ENCODE assay signal across 8 mouse cellular contexts in the genomic region with DNA sequence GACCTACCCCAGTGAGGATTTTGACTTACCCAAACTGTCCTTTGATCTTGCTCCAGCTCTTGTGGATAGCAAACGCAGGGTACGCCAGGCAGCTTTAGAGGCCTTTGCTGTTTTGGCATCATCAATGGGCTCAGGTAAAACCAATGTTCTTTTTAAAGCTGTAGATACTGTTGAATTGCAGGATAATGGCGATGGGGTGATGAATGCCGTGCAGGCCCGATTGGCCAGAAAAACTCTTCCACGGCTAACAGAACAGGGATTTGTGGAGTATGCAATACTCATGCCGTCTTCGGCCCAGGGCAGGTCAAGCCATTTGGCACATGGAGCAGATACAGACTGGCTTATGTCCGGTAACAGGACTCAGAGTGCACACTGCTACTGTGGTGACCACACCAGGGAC. TPM values are rescaled to one million over a fixed set of nuclear protein-coding genes. Genes with fewer than 3 reads are reported as not detected.
DNase-seq lines count a peak whose midpoint lies in the region; ATAC-seq and TF ChIP-seq lines count a peak whose summit lies in the region.

No protein-coding gene starts in this region.

- no peak overlapping the region for H3K27ac ChIP-seq in heart, embryonic 11.5 days (ENCODE audit: low read depth, low read length)
- no peak overlapping the region for H3K27ac ChIP-seq in kidney, postnatal 0 days

- 1% methylated on average over 9 of the region's 9 CpGs for WGBS in heart, embryonic 11.5 days (ENCODE audit: insufficient replicate concordance)
- WGBS in kidney, postnatal 0 days, result under 1% methylated on average over 9 of the region's 9 CpGs

- H3K27me3 ChIP-seq in megakaryocyte, embryonic 14.5 days (replicated peaks), result no peaks in the 10 kb centered on the region
- H3K27me3 ChIP-seq in heart, embryonic 11.5 days (ENCODE audit: control insufficient read depth, insufficient read depth, low read length), result no peaks in the 10 kb centered on the region
- no peaks in the 10 kb centered on the region for H3K27me3 ChIP-seq in kidney, postnatal 0 days (ENCODE audit: insufficient read depth, low read length)

- peak overlapping the region; percentile 92 for H3K9ac ChIP-seq in heart, embryonic 11.5 days (ENCODE audit: low read depth, low read length)
- peak overlapping the region; percentile 93 for H3K9ac ChIP-seq in kidney, postnatal 0 days (ENCODE audit: low read depth, low read length)

- H3K36me3 ChIP-seq in megakaryocyte, embryonic 14.5 days (replicated peaks; ENCODE audit: low read length), result peaks cover 14% of the 10 kb centered on the region
- no peaks in the 10 kb centered on the region for H3K36me3 ChIP-seq in heart, embryonic 11.5 days (ENCODE audit: control insufficient read depth, insufficient read depth, low read length)
- H3K36me3 ChIP-seq in kidney, postnatal 0 days (ENCODE audit: insufficient read depth, low read length), result no peaks in the 10 kb centered on the region; the same call in 1 of the 2 replicates

- peaks cover 46% of the 10 kb centered on the region for H3K4me1 ChIP-seq in megakaryocyte, embryonic 14.5 days
- H3K4me1 ChIP-seq in heart, embryonic 11.5 days (ENCODE audit: control insufficient read depth, insufficient read depth, low read length), result peaks cover 5% of the 10 kb centered on the region; the same call in 1 of the 2 replicates
- H3K4me1 ChIP-seq in kidney, postnatal 0 days (replicated peaks; ENCODE audit: insufficient read depth, low read length), result peaks cover 11% of the 10 kb centered on the region; the same call in 1 of the 2 replicates

- no peak for TF ChIP-seq CTCF in kidney, postnatal 0 days (IDR thresholded peaks at IDR 0.05; ENCODE audit: low read depth)

- H3K4me2 ChIP-seq in heart, embryonic 11.5 days, result peak overlapping the region; percentile 97
- H3K4me2 ChIP-seq in kidney, postnatal 0 days (ENCODE audit: low read length), result peak overlapping the region; percentile 95

- H3K9me3 ChIP-seq in megakaryocyte, embryonic 14.5 days, result no peaks in the 10 kb centered on the region
- H3K9me3 ChIP-seq in heart, embryonic 11.5 days (replicated peaks; ENCODE audit: control insufficient read depth, low read length), result no peaks in the 10 kb centered on the region
- no peaks in the 10 kb centered on the region for H3K9me3 ChIP-seq in kidney, postnatal 0 days (replicated peaks; ENCODE audit: low read length)

- no peak for ATAC-seq in megakaryocyte, adult 5-6 weeks (ENCODE audit: poor library complexity, severe bottlenecking)
- ATAC-seq in heart, embryonic 11.5 days (replicated peaks; ENCODE audit: insufficient number of reproducible peaks, low FRiP score, low TSS enrichment), result no peak
- ATAC-seq in kidney, postnatal 0 days (replicated peaks; ENCODE audit: low FRiP score, low read depth), result no peak

- peak; percentile 21 for DNase-seq in c-Kit-positive CD71-positive TER-119-positive erythroid progenitor cells, embryonic 14.5 days (ENCODE audit: low spot score)
- DNase-seq in kidney, postnatal 0 days (ENCODE audit: low spot score), result no peak
- peak; percentile 6 to 25 for DNase-seq in lung, postnatal 4 days
- DNase-seq in T-cell, adult 2 months (ENCODE audit: low spot score), result no peak
- DNase-seq in ovary, adult 18-20 months (ENCODE audit: low spot score), result no peak

- H3K4me3 ChIP-seq in megakaryocyte, embryonic 14.5 days (replicated peaks), result peak overlapping the region; percentile 94
- H3K4me3 ChIP-seq in heart, embryonic 11.5 days (ENCODE audit: low read depth, low read length), result peak overlapping the region; percentile 91
- H3K4me3 ChIP-seq in kidney, postnatal 0 days (replicated peaks; ENCODE audit: low read depth, low read length), result peak overlapping the region; percentile 87

RNA-seq across cellular contexts. Expression of a gene that starts 1.9 kb away (rescaled TPM):
- 1.2 and 4.4 TPM in 2 replicates for polyA plus RNA-seq in megakaryocyte, embryonic 14.5 days (2012; ENCODE audit: insufficient read depth, low replicate concordance)
- 17.7 and 18.7 TPM in 2 replicates for total RNA-seq in megakaryocyte, adult 5-6 weeks (2015)
- 24.0 and 24.7 TPM in 2 replicates for total RNA-seq in megakaryocyte, adult 5-6 weeks (2017)
- 21.5 and 22.4 TPM in 2 replicates for polyA plus RNA-seq in heart, embryonic 11.5 days (2014; fragmentation: Nextera tagmentation; extraction: Ambion mirVana)
- 20.9 and 23.6 TPM in 2 replicates for polyA plus RNA-seq in kidney, postnatal 0 days (2015; fragmentation: Nextera tagmentation; extraction: Ambion mirVana)

RNA-seq across cellular contexts. Expression of a gene that starts 2.1 kb away (rescaled TPM):
- 0.25 and 0.27 TPM in 2 replicates for polyA plus RNA-seq in megakaryocyte, embryonic 14.5 days (2012; ENCODE audit: insufficient read depth, low replicate concordance)
- 16.5 and 19.8 TPM in 2 replicates for total RNA-seq in megakaryocyte, adult 5-6 weeks (2015)
- 14.5 and 17.5 TPM in 2 replicates for total RNA-seq in megakaryocyte, adult 5-6 weeks (2017)
- 9.3 and 12.2 TPM in 2 replicates for polyA plus RNA-seq in heart, embryonic 11.5 days (2014; fragmentation: Nextera tagmentation; extraction: Ambion mirVana)
- 10.8 and 11.1 TPM in 2 replicates for polyA plus RNA-seq in kidney, postnatal 0 days (2015; fragmentation: Nextera tagmentation; extraction: Ambion mirVana)

RNA-seq across cellular contexts. Expression of a gene that starts 49.8 kb away (rescaled TPM):
- 0.10 TPM in 1 of 2 replicates, not detected in the other for polyA plus RNA-seq in megakaryocyte, embryonic 14.5 days (2012; ENCODE audit: insufficient read depth, low replicate concordance)
- total RNA-seq in megakaryocyte, adult 5-6 weeks (2015), result 1.7 and 3.1 TPM in 2 replicates
- 0.69 and 1.9 TPM in 2 replicates for total RNA-seq in megakaryocyte, adult 5-6 weeks (2017)
- 0.70 and 1.3 TPM in 2 replicates for polyA plus RNA-seq in heart, embryonic 11.5 days (2014; fragmentation: Nextera tagmentation; extraction: Ambion mirVana)
- polyA plus RNA-seq in kidney, postnatal 0 days (2015; fragmentation: Nextera tagmentation; extraction: Ambion mirVana), result 3.2 and 4.0 TPM in 2 replicates

Comparison
In these comparisons a context has a peak if more than half of its experiments do, and no peak if none do; other contexts are left out.
1. DNase-seq: peak in c-Kit-positive CD71-positive TER-119-positive erythroid progenitor cells, embryonic 14.5 days (single experiment) and lung, postnatal 4 days (2 of 2); none in kidney, postnatal 0 days (single experiment), T-cell, adult 2 months (single experiment) and ovary, adult 18-20 months (single experiment).
2. Peak in every context shown above with its lines, with median percentiles within 50 percentile points of each other: H3K4me3 ChIP-seq.